Mouse (Mus musculus): ENCODE results near the gene Pcid2.

Pcid2 gene

DNA sequence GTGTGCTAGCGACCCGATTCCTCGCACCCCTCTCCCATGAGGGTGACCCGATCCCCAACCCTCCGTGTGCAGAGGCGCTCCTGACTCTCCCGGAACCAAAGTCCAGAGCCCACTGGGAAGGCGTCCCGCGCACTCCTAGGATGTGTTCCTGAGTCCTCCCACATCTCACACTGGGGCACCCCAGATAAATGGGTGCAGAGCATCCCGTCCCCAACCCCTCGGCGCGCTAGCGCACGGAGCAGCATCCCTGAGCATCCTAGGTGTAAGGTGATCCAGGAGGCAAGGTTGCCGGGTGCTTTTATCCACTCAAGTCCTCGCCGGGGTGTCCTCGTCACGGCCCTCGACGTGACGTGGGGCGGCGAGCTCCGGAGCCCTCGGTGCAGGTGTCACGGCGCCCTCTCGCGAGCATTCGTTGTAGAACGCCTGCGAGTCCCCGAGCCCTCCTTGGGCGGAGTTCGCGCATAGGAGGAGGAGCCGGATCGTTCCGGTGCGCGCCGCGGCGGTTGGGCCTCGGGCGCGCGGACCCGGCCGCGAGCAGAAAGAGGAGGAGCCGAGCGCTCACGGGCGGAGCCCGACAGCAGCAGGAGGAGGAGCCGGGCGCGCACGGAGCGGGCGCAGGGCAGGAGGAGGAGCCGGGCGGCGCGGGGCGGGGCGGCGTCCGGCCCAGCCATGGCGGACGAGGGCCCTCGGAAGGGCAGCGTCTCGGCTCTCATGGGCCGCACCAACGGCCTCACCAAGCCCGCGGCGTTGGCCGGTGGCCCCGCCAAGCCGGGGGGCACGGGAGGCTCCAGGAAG, at the start of gene Pcid2, which contains the start of gene Cul4a:
Gene Pcid2, minus strand, starts transcription at position 373 of the 795 bp plus-strand sequence.
Gene Cul4a, plus strand, starts transcription at position 535 of the 795 bp plus-strand sequence.
- DNase-seq: peak; percentile 97

DNA sequence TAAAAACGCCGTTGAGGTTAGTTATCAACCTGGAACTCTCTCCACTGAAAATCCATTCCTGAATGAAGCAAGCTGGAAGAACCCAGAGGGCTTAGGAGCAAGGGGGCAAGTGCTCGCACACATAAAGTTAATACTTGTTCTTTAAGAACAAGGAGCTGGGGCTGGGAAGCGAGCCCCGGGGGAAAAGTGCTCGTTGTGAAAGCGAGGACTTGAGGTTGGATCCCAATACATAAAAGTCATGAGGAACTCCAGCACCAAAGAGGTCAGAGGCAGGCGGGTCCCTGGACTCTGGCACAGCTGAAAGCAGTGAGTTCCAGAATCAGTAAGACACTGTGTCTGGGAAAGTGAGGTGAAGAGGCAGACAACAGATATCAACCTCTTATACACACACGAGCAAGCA, 48.8 kb upstream of the Pcid2 start:
- DNase-seq: no peak

- no peak for DNase-seq
These were observed 45.7 kb upstream of the Pcid2 start for GRCm38 (mm10) chr8:13150929-13151328.

DNA sequence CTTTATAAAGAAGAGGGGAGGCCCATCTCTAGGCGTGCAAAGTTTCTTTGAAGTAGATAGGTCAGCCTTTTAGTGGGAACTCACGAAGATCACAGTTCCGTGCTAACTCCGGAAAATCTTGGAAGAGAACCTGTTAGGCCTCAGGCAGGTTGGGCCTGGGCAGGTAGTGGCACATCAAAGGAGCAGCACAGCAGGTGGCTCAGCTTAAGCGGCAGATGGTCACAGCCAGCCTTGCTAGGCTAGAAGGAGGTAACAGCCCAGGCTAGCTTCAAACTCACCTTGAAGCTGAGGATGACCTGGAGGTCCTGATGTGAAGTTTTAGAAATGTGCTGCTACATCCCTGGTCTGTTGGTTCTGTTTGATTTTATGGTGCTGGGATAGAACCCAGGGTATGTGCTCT, 44.6 kb upstream of the Pcid2 start:
- DNase-seq: no peak

DNA sequence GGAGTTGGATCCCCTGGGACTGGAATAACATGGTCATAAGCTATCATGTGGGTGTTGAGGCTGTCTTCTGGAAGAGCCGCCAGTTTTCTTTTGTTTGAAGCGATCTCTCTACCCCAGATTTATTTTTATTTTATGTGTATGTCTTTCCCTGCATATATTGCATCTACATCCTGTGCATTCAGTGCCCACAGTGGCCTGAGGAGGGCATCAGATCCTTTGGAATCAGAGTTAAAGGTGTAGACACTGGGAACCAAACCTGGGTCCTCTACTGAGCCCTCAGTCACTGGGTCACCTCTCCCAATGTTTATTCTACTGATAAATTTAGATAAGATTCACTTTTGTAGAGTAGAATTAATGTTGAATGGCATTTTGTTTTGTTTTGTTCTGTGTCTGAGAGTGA, 44.0 kb upstream of the Pcid2 start:
- no peak for DNase-seq

DNA sequence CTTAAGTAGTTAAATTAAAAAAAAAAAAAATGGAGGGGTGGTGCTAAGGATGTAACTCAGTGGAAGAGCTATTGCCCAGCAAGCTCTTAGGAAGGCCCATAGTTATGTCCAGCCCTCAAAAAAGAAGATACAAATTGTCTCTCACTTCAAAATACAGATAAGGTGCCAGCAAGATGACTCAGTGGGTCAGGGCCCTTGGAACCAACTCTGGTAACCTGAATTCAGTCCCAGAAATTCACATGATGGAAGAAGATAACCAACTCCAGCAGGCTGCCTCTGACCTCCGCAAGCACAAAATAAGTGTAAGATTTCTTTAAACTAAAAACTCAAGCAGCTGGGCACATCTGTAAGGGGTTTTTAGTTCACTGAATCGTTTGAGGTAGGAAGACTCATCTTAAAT, 43.2 kb upstream of the Pcid2 start:
- DNase-seq: no peak

GRCm38 (mm10) chr8:13141681-13142080, 36.4 kb upstream of the Pcid2 start:
- DNase-seq: no peak

DNA sequence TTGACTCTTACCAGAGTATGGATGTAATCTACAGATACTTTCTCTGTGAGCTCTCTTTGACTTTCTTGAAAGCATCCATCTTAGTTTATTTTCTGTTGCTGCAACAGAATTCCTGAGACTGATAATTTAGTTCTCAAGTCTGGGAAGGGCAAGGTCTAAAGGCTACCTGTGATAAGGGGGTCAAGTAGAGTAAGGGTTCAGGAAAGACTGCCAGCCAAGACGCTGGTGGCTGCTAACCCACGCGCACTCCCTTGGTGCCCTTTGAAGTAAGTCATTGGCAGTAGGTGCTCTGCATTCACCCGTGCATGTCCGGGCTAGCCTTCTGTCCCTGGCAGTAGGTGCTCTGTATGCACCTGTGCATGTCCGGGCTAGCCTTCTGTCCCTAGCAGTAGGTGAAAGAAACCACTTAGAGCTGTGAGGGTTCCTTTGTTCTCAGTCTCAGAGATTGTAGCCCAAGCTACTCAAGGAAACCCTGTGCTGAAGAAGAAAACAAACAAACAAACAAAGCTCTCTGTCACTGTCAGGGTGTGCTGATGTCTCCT, 34.5 kb upstream of the Pcid2 start:
- DNase-seq: no peak

DNA sequence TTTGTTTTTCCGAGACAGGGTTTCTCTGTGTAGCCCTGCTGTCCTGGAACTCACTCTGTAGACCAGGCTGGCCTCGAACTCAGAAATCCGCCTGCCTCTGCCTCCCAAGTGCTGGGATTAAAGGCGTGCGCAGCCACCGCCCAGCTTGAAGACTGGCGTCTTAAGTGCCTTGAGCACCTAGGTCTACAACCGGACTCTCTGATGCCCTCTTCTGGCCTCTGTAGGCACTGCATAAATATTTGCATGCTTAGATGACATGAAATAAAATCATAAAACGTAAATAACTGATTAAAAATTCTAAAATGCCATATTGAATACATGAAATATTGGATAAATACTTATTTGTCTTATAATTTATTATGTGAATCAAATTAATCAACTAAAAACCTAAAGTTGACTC, 27.0 kb upstream of the Pcid2 start:
- DNase-seq: peak; percentile 72 to 73

DNA sequence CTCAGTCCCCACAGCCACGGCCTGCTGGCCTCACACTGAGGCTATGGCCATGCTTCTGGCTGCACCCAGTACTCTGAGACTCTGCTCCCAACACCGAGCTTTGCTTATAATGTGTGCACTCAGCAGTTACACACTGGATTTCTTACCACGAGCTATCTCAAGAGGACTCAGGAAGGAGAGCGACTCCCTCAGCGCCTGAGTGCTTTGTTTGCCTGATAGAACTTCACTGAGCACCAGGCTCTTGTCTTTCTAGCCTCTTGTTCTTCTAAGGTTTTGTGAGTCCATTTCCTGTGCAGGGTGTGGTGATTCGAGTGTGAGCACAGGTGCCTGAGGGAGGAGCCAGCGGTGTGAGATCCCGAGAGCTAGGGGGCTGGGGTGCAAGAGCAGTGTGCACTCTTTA, 19.6 kb upstream of the Pcid2 start:
- no peak for DNase-seq

- no peak for DNase-seq
These were observed 17.7 kb upstream of the Pcid2 start for GRCm38 (mm10) chr8:13122887-13123421.

- DNase-seq: no peak
These were observed 15.8 kb upstream of the Pcid2 start for GRCm38 (mm10) chr8:13120882-13121665.

- DNase-seq: no peak
These were observed 13.3 kb upstream of the Pcid2 start for GRCm38 (mm10) chr8:13118516-13118915.

DNA sequence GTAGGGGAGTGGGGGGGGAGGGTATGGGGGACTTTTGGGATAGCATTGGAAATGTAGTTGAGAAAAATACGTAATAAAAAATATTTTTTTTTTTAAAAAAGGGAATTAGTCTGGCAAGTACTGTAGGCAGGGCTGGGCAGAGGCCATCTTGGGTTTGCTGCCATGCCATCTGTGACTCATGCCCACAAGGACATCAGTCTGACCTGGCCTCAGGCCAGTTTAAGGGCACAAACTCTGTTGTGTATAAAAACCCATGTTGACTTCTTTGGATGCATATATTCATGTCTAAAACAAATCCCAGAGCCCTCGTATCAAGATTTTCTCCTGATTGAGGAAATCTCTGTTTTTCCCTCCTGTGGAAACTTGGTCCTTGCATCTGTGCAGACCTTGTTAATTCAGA, 11.8 kb upstream of the Pcid2 start:
- no peak for DNase-seq

DNA sequence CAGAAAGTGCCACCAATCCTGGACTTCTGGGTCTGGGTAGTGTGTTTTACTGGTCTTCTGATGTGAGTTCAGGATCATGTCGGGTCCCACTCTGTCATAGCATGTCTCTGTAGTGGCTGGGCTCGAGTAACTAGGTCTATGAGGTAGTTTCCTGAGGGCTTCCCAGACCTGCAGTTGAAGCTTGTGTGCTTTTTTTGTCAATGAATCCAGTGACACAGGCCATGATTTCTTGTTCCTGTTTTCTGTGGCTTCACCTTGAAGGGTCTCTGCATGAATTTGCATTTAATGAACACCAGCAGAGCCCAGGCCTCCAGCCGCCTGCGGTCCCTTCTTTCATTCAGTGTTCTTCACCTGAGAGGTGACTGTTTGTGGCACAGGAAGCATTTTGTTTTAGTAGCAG, 8.0 kb upstream of the Pcid2 start:
- DNase-seq: no peak

- no peak for DNase-seq
These were observed 6.7 kb upstream of the Pcid2 start for GRCm38 (mm10) chr8:13111917-13112316.

DNA sequence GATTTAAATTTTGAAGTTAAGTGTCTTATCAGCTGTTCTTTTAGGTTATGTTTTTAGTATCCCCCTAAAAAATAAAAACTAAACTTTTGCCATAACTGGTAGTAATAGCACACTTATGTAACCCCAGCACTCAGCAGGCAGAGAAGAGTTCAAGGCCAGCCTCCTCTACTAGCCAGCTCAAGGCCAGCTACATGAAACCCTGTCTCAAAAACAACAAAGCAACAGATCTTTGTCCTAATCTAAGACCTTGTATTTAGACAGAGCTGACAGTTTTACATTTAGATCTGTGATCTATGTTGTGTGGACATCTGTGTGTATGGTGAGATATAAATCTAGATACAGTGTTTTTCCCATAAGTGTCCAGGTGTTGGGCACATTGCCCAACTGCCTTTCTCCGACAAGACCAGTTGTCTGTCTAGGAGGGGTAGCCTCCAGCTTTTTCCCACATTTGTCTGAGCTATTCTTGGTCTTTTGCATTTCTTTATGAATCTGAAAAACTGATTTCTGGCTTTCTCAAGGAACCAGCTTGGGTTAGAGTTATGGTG, 4.2 kb upstream of the Pcid2 start:
- DNase-seq: no peak

DNA sequence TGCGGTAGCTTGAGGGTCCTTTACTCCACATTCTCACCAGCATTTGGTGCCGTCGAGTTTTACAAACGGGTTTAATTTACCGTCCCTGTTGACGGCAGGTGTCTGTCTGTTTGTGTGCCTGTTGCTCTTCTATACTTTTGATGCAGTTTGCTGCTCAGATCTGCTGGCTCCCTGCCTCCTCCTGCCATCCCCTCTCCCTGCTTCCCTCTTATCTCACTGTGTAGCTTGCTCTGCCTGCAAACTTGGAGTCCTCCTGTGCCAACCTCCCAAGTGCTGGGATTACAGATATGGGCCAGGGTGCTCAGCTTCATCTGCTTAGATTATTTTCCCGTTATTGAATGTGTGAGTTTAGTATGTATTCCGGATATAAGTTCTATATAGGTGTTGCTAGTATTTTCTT, 3.7 kb upstream of the Pcid2 start:
- no peak for DNase-seq

DNA sequence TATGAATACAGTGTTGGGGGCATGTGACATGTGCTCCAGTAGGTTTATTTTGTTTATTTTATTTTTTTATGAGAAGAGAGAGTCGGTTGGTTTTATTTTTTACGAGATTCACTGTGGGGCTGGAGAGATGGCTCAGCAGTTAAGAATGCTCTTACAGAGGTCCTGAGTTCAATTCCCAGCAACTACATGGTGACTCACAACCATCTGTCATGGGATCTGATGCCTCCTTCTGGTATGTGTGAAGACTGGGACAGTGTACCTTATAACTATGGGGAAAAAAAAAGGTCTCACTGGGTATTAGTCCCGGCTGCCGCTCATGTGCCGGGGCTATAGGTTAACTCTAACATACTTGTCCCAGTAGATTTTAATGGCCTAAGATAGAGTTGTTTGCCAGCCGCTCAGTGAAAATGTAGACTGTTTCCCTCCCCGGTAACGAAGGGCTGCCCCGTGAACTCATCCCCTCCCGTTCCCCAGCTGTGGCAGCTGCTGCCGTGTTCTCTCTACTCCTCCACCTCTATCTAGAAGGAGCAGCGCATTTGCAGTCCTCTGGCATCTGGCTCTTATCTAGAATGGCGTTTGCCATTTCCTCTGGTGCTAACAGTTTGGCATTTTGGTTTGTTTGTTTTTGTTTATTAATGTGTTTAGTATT, 2.9 kb upstream of the Pcid2 start:
- no peak for DNase-seq

- peak; percentile 41 to 53 for DNase-seq
These were observed 771 bp upstream of the Pcid2 start for GRCm38 (mm10) chr8:13105908-13106551.

DNA sequence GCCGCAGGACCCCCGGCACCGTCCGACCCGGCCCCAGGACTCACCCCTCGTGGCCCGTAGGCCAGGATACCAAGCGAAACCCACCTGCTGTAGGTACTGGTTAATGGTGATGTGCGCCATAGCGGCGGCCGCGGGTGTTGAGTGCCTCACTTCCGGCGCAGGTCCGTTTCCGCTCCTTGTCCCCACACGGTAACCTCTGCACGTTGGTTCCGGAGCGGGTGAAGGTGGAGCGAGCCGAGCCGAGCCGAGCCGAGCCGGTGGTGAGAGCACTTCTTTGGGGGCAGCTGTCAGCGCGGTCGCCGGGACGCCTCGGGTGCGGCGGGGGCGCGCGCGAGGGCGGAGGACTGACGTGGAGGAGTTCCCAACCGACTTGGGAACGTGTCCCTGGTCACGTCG, 570 bp downstream of the Pcid2 start:
- DNase-seq: peak; percentile 93 to 94

GRCm38 (mm10) chr8:13077542-13077941, 27.7 kb downstream of the Pcid2 start:
- DNase-seq: no peak
